Mouse (Mus musculus) olfactory bulb, adult 2 months (tissue): ENCODE results near the gene Capn13.

Experiments used
- CTCF ChIP-seq: fragments of 200-500 bp; IDR thresholded peaks from 2 replicates; pipeline ENCODE4 v1.5.1; 2012; ENCODE audit warnings: low read depth, mild to moderate bottlenecking, low read length, moderate library complexity; ENCODE audit not compliant: insufficient read depth
- POLR2A ChIP-seq: fragments of 200-500 bp; IDR thresholded peaks from 2 replicates; pipeline ENCODE4 v1.6.1; 2012; ENCODE audit warnings: mild to moderate bottlenecking, low read depth, low read length, moderate library complexity; ENCODE audit not compliant: insufficient read depth

DNA sequence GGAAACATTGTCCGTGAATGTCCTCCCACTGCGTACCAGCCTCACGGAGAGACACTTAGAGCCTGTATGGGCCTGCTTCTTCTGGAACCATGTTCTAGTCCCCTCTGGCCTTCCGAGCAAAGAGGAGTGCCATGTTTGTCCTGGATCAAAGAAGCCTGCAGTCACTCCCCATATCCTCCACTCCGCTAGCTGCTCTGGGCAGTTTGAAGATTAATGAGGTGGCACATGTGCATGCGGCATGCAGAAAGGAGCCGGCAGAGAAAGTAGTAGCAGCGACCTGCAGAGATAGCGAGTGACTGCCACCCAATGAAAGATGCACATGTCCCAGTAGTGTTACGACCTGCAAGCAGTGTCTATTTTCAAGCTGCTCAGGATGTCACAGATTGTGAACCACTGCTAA, 125.6 kb downstream of the Capn13 start:
- TF ChIP-seq POLR2A (no peak), CTCF (no peak)
